Mouse (Mus musculus) spleen, postnatal 10 days (tissue): ENCODE measurements at regions not wholly inside any gene's neighbourhood (a gene's known extent, or its start where the extent isn't known, plus 50 kb on each side); places are given as distances from the start of the nearest gene placed in this dataset.

Source experiments
- DNase-seq, 2 experiments: peaks; one replicate each; pipeline ENCODE4 v3.0.0; 2021 to 2022; ENCODE audit warnings: low spot score in 2 of 2

GRCm38 (mm10) chr19:26475197-26475596 lies 129.7 kb upstream of the Smarca2 start:
- no peak for DNase-seq

GRCm38 (mm10) chr19:26475754-26476153 lies 129.1 kb upstream of the Smarca2 start:
- DNase-seq: no peak

DNA sequence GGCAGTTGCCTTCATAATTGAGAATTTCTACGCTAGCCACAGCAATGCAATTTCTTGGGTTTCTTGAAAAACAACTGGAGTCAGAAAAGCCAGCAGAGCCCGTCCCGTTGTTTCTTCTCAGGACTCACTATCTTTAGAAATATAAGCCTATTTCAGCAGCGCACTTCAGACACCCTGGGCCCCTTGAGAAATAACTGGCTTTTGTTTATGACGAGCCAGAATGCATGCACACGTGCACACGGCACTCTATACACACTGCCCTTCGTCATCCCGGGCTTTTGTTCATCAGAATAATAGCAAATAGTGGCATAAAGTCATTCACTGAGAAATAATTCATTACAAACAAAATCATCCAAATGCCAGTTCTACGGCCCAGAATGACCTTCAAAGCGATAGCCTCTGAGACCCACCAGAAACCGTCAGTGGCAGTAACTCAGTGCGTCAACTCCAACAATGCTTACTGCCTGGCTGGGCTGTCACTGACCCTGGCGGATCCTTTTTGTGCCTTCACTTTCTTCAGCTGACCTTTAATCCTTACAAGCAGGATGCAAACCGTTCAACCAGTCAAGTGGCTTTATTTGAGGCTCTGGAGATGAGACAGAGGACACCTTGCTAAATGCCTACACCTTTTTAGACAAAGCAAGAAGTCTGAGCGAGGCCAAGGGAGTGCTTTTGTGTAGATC lies 126.7 kb upstream of the Smarca2 start:
- no peak for DNase-seq

DNA sequence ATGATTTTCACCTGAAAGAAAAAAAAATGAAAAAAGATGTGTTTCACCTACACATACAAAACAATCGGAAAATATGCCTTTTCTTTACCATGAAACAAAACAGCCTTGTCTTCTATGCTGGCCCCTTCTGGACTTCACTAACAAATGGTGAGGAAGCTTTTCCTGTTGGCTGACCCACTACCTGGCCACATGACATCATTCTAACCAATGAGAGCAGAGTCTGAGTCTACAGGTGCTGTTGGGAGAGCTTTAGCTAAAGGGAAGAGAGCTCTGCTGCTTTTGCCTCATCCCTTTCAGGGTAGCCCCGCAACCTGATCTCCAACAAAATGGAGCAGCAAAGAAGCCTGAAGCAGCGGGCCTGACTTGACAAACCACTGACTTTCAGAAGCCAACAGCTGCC lies 120.5 kb upstream of the Smarca2 start:
- no peak for DNase-seq

DNA sequence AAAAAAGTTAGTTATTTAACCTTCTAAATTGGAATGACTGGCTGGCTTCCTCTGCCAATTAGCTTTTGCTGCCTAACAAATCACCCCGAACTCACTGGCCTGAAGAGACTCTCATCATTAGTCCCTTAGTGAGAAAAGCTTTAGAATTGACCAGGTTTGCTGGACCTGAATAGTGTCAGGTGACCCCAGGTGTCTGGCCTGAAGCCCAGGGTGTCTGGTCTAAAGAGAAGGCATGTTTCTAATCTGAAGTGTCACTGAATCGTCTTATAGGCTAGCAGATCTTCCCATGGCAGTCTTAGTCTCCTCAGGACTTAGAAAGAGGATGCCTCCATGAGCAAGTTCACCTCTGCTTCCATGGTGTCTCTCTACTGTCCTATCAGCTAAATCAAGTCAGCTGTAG lies 112.0 kb upstream of the Smarca2 start:
- DNase-seq: no peak

GRCm38 (mm10) chr19:26501064-26501463 lies 103.8 kb upstream of the Smarca2 start:
- no peak for DNase-seq

GRCm38 (mm10) chr19:26504027-26504426 lies 100.8 kb upstream of the Smarca2 start:
- no peak for DNase-seq

DNA sequence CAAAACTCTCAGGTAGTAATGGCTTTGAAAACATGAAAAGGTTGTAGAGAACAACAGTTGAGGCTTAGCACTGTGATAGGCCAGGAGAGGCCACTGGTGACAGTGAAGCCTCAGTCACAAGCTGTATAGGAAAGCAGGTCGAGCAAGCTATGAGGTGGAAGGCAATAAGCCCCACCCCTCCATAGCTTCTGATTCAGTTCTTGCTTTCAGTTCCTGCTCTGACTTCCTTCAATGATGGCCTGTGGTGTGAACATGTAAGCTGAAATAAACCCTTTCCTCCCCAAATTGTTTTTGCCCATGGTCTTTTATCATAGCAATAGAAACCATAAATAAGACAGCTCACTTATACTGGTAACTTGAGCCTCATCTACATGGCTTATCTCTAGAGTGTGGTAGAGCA lies 98.0 kb upstream of the Smarca2 start:
- DNase-seq: no peak

- DNase-seq: no peak
These were observed 96.9 kb upstream of the Smarca2 start for GRCm38 (mm10) chr19:26507986-26508385.

DNA sequence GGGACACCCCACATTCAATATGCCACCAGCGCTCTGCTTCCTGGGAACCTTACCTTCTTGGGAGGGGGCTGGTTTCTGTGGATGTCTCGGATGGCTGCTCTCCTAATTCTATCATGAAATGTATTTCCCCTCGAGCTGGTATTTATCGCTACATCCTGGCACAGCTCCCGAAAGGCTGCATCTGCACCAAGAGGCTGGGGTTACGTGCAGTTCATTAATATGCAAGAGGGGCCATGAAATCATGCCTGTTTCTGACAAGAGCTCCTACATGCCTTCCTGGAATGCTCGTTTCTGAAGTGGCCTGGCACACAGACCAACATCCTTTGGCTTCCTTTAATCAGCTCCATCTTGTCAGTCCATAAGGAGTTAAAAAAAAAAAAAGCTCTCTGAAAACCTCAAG lies 96.2 kb upstream of the Smarca2 start:
- no peak for DNase-seq

- no peak for DNase-seq
These were observed 95.6 kb upstream of the Smarca2 start for GRCm38 (mm10) chr19:26509240-26509639.

DNA sequence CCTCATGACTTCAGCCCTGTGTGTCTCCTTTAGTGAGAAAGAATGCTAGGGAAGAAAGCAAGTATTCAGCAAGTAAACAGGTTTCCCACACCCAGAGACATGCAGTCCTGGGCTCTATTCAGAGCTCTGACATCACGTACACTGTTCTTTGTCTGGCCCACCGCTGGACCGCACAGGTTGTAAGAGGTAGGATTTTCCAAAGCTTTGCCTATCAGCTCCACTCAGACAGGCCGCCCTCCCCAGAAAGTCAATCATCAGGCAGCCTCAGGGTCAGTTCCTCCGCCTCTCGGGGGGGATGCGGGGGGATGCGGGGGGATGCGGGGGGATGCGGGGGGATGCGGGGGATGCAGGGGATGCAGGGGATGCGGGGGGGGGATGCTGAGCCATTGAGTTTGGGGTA lies 94.7 kb upstream of the Smarca2 start:
- DNase-seq: no peak

- no peak for DNase-seq
These were observed 94.0 kb upstream of the Smarca2 start for GRCm38 (mm10) chr19:26510887-26511286.

DNA sequence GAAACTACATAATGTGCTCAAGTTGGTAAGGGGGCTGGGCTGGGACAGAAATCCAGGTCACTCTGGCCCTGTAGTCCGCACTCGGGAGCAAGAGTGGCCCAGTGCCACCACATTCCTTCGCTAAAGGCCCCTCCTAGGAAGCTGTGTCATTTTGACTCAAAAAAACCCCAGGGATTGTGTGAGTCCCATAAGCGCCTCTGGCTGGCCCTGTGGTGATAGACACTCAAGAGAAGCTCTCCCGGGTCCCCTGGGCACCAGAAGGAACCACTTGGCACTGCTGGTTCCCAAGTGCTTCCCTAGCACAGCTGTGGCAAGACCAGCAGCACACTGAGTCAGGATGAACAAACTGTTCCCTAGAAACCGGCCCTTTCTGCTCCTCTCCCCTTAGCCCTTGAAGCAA lies 93.1 kb upstream of the Smarca2 start:
- no peak for DNase-seq

- no peak for DNase-seq
These were observed 80.3 kb upstream of the Smarca2 start for GRCm38 (mm10) chr19:26524583-26524982.

DNA sequence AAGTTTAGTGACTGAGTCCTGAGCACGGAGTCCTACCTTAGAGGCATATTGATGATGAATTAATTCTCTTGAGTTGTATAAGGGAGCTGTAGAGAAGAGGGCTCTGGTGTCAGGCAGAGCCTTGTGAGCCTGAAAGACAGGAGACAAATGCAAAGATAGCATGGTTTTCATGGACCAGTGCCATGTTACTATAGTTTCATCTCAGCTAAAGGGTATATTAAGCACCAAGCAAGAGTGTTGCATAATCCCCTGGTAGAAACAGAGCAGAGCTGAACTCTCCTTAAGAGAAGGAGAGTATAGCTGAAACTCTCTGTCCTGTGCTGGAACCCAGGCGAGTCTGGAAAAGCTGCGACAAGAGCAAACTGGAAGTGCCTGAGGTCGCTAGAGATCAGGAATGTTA lies 73.5 kb upstream of the Smarca2 start:
- no peak for DNase-seq

GRCm38 (mm10) chr19:26532509-26532908 lies 72.3 kb upstream of the Smarca2 start:
- no peak for DNase-seq

- DNase-seq: no peak
These were observed 59.2 kb upstream of the Smarca2 start for GRCm38 (mm10) chr19:26545671-26546070.

DNA sequence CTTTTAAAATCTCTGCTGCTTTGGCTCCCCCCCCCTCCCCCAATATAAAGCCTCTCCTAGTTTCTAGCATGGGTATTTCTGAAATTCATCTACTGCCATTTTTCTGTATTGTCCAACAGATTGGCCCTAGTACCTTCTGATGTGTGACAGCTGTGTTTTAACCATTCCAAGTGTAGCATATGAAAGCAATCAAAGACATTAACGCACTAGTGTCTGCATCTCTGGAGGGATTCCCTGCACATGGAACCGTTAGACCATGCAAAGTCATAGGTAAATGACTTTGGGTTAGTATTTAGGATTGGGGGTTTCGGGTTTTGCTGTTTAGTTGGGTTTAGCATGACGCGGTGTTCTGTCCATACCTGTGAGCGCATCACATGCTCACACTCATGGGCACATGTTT lies 57.3 kb upstream of the Smarca2 start:
- no peak for DNase-seq

GRCm38 (mm10) chr19:26548562-26549270 lies 56.1 kb upstream of the Smarca2 start:
- no peak for DNase-seq

DNA sequence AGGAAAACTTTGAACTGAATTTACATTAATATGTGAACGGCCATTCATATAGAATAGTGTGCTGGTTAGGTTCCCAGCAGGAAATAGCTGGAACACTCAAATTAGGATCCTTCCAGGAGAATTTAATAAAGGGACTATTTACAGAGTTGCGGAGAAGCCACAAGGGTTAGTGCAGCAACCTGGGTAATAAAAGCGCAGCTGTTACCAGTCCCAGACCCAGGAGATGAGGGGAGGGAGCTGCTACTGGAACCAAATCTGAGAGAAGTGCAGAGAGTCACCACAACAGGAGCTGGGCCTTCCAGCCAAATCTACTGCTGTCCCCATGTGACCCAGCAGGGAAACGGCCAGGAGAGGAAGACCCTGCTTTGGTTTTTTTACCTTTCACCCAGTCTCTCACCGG lies 54.6 kb upstream of the Smarca2 start:
- no peak for DNase-seq
